Comparison of ENCODE assay signal across 19 mouse cellular contexts in genomic region chr15:5533656-5534055, GRCm38 (mm10).
"Had no signal": no experiment of that assay in that cellular context is flagged by ENCODE, and none has a peak within 500 bp of the region (broad histone marks: within the 10 kb centered on the region; RNA-seq: fewer than 3 reads in every experiment).

No protein-coding gene starts in this region.

- H3K4me3 ChIP-seq: lung, embryonic 15.5 days; megakaryocyte, embryonic 14.5 days; midbrain, embryonic 13.5 days; midbrain, embryonic 15.5 days; myocyte; neural tube, embryonic 13.5 days; neural tube, embryonic 15.5 days had no signal

- DNase-seq: lung, adult 2 months; lung, postnatal 14 days; lung, postnatal 36 days; retina, postnatal 1 day; right cerebral cortex, adult 18-20 months; right cerebral cortex, postnatal 25 days; right cerebral cortex, postnatal 4 days; spleen, adult 18-20 months; thymus, adult 18-20 months; thymus, postnatal 14 days; thymus, postnatal 36 days had no signal

- H3K4me1 ChIP-seq: lung, embryonic 15.5 days; megakaryocyte, embryonic 14.5 days; midbrain, embryonic 13.5 days; midbrain, embryonic 15.5 days; neural tube, embryonic 13.5 days; neural tube, embryonic 15.5 days had no signal

- H3K27ac ChIP-seq: lung, embryonic 15.5 days; macrophage; midbrain, embryonic 13.5 days; midbrain, embryonic 15.5 days; neural tube, embryonic 13.5 days; neural tube, embryonic 15.5 days had no signal
